Mouse (Mus musculus) small intestine, adult 2 months (tissue): ENCODE measurements at regions not wholly inside any gene's neighbourhood (a gene's known extent, or its start where the extent isn't known, plus 50 kb on each side); places are given as distances from the start of the nearest gene placed in this dataset.

Experiments
- CTCF ChIP-seq: fragments of 200-500 bp; IDR thresholded peaks from 2 replicates; pipeline ENCODE4 v1.5.1; 2012; ENCODE audit warnings: low read depth, mild to moderate bottlenecking, control low read depth, inconsistent platforms, low read length, moderate library complexity, mixed read lengths; ENCODE audit not compliant: insufficient replicate concordance, insufficient read length; ENCODE audit errors: extremely low read depth
- POLR2A ChIP-seq: fragments of 200-500 bp; IDR thresholded peaks from 2 replicates; pipeline ENCODE4 v1.6.1; 2012; ENCODE audit warnings: low read depth, mild to moderate bottlenecking, control low read depth, inconsistent platforms, low read length, moderate library complexity

DNA sequence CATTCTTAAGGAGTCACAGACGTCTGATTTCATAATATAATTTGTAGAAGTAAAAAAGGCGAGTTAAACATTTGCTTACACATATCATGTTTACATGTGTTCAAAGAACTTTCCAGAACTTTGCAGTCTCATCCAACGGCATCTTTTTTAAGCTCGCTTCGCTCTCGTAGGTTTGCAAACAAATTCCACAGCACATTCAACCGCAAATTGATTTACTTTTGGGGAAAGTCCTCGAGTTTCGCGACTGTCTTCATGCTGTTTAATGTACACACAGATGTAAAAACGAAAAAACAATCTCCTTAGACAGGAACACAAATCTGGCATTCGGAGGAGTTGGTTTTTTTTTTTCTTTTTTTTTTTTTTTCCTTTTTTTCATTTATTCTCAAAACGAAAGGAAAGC, 559.3 kb upstream of the 3110018I06Rik start:
- TF ChIP-seq CTCF (no peak), POLR2A (no peak)
